Mouse (Mus musculus) gonadal fat pad, adult 2 months (tissue): Measurements from ENCODE around the gene Hoxc4. TPM values are rescaled to one million over a fixed set of nuclear protein-coding genes. Genes with fewer than 3 reads are reported as not detected.

Source experiments
- DNase-seq: peaks from one replicate; pipeline ENCODE4 v3.0.0-alpha.2; 2012; ENCODE audit warnings: low read depth
- polyA plus RNA-seq: library from polyadenylated mRNA; depleted of rRNA; stranded (reverse); fragments of >200 nt; gene quantifications from 2 replicates; pipeline ENCODE4 v1.2.3, GENCODE M21; 2012

Gene Hoxc4
- polyA plus RNA-seq, 1 experiment: 4.9 TPM

- no peak for DNase-seq
These were observed 28.0 kb upstream of the Hoxc4 start, which contains the start of gene Hoxc8 for GRCm38 (mm10) chr15:102990461-102991397. Hoxc8 (plus strand) TSS chr15:102990607.

GRCm38 (mm10) chr15:102991782-102992181 lies 27.0 kb upstream of the Hoxc4 start:
- no peak for DNase-seq

GRCm38 (mm10) chr15:102992206-102992605 lies 26.5 kb upstream of the Hoxc4 start:
- no peak for DNase-seq

GRCm38 (mm10) chr15:102992863-102993262 lies 25.9 kb upstream of the Hoxc4 start:
- DNase-seq: no peak

- no peak for DNase-seq
These were observed 22.2 kb upstream of the Hoxc4 start for GRCm38 (mm10) chr15:102996548-102996947.

GRCm38 (mm10) chr15:102997431-102997830 lies 21.3 kb upstream of the Hoxc4 start:
- no peak for DNase-seq

GRCm38 (mm10) chr15:102997939-102998355 lies 20.8 kb upstream of the Hoxc4 start, which contains the start of gene Hoxc6:
Hoxc6 (plus strand) TSS chr15:102998257.
- DNase-seq: no peak

GRCm38 (mm10) chr15:102998608-102999182 lies 20.0 kb upstream of the Hoxc4 start:
- no peak for DNase-seq

- no peak for DNase-seq
These were observed 19.4 kb upstream of the Hoxc4 start for GRCm38 (mm10) chr15:102999183-102999831.

- no peak for DNase-seq
These were observed 18.8 kb upstream of the Hoxc4 start for GRCm38 (mm10) chr15:102999955-103000354.

- DNase-seq: no peak
These were observed 18.2 kb upstream of the Hoxc4 start for GRCm38 (mm10) chr15:103000501-103000901.

- DNase-seq: no peak
These were observed 17.4 kb upstream of the Hoxc4 start for GRCm38 (mm10) chr15:103001370-103001769.

- DNase-seq: no peak
These were observed 16.6 kb upstream of the Hoxc4 start for GRCm38 (mm10) chr15:103002156-103002555.

- no peak for DNase-seq
These were observed 15.8 kb upstream of the Hoxc4 start for GRCm38 (mm10) chr15:103002821-103003448.

GRCm38 (mm10) chr15:103005308-103005707 lies 13.4 kb upstream of the Hoxc4 start:
- DNase-seq: no peak

- no peak for DNase-seq
These were observed 12.9 kb upstream of the Hoxc4 start for GRCm38 (mm10) chr15:103005797-103006196.

GRCm38 (mm10) chr15:103006326-103006725 lies 12.4 kb upstream of the Hoxc4 start:
- DNase-seq: no peak

- DNase-seq: no peak
These were observed 9.2 kb upstream of the Hoxc4 start for GRCm38 (mm10) chr15:103009265-103010111.

- no peak for DNase-seq
These were observed 8.5 kb upstream of the Hoxc4 start for GRCm38 (mm10) chr15:103010112-103010846.

GRCm38 (mm10) chr15:103010847-103011555 lies 7.7 kb upstream of the Hoxc4 start:
- no peak for DNase-seq
